Mouse (Mus musculus) MEL (cell line): ENCODE data around the gene Zzz3. TPM values are rescaled to one million over a fixed set of nuclear protein-coding genes. Genes with fewer than 3 reads are reported as not detected.

Experiments used
- DNase-seq: peaks from one replicate; pipeline ENCODE4 v3.0.0; 2011; ENCODE audit warnings: low read depth, low spot score
- H3K27ac ChIP-seq: 2 replicates; pipeline ENCODE4 v1.5.1; 2012; ENCODE audit warnings: low read depth, mild to moderate bottlenecking, control low read depth, low read length, moderate library complexity; ENCODE audit not compliant: control insufficient read depth
- H3K27me3 ChIP-seq, 2 experiments: fragments of 150-350 bp in 1 of 2; sonication (generic) in 1 of 2; 2 replicates each; pipeline ENCODE4 v1.6.1; 2012; ENCODE audit warnings: low read length in 2 of 2, mild to moderate bottlenecking in 2 of 2, improper control_type of control experiment in 1 of 2, moderate library complexity in 1 of 2; ENCODE audit not compliant: insufficient read depth in 2 of 2, control insufficient read depth in 1 of 2
- H3K36me3 ChIP-seq, 2 experiments: 2 replicates each; pipeline ENCODE4 v1.6.1; 2012 to 2014; ENCODE audit warnings: low read length in 2 of 2, improper control_type of control experiment in 1 of 2, inconsistent platforms in 1 of 2, mild to moderate bottlenecking in 1 of 2; ENCODE audit not compliant: insufficient read depth in 2 of 2, control insufficient read depth in 1 of 2
- H3K4me1 ChIP-seq, 2 experiments: fragments of 150-350 bp in 1 of 2; sonication (generic) in 1 of 2; 2 replicates each; pipeline ENCODE4 v1.6.1; 2012; ENCODE audit warnings: low read length in 2 of 2, improper control_type of control experiment in 1 of 2, mild to moderate bottlenecking in 1 of 2; ENCODE audit not compliant: insufficient read depth in 2 of 2, control insufficient read depth in 1 of 2
- H3K4me3 ChIP-seq, 2 experiments: fragments of 150-350 bp in 1 of 2; sonication (generic) in 1 of 2; 2 replicates each; pipeline ENCODE4 v1.5.1; 2012; ENCODE audit warnings: low read depth in 2 of 2, low read length in 2 of 2, mild to moderate bottlenecking in 2 of 2, moderate library complexity in 2 of 2, control low read depth in 1 of 2, improper control_type of control experiment in 1 of 2; ENCODE audit not compliant: control insufficient read depth in 1 of 2, insufficient read depth in 1 of 2
- H3K79me2 ChIP-seq: 2 replicates; pipeline ENCODE4 v1.6.1; 2012; ENCODE audit warnings: mild to moderate bottlenecking, low read length, moderate library complexity; ENCODE audit not compliant: control insufficient read depth, poor library complexity, insufficient read depth
- H3K9ac ChIP-seq: 2 replicates; pipeline ENCODE4 v1.6.1; 2012; ENCODE audit warnings: low read depth, mild to moderate bottlenecking, control low read depth, low read length, moderate library complexity; ENCODE audit not compliant: control insufficient read depth, poor library complexity, severe bottlenecking
- H3K9me3 ChIP-seq: fragments of 150-350 bp; sonication (generic); replicated peaks from 2 replicates; pipeline ENCODE4 v1.6.1; 2012; ENCODE audit warnings: mild to moderate bottlenecking, low read length, improper control_type of control experiment, moderate library complexity; ENCODE audit not compliant: insufficient read depth
- BHLHE40 ChIP-seq: IDR thresholded peaks from 2 replicates; pipeline ENCODE4 v1.6.1; 2012; ENCODE audit warnings: low read depth, mild to moderate bottlenecking, inconsistent platforms, low read length, improper control_type of control experiment, borderline replicate concordance
- CHD1 ChIP-seq: IDR thresholded peaks from 2 replicates; pipeline ENCODE4 v1.6.1; 2012; ENCODE audit warnings: low read depth, mild to moderate bottlenecking, inconsistent platforms, low read length, improper control_type of control experiment
- CTCF ChIP-seq, 3 experiments: IDR thresholded peaks in 2 of 3; conservative IDR thresholded peaks in 1 of 3; 2 replicates each; pipeline ENCODE4 v1.5.1; 2011 to 2012; ENCODE audit warnings: low read length in 3 of 3, low read depth in 2 of 3, mild to moderate bottlenecking in 2 of 3, improper control_type of control experiment in 1 of 3, inconsistent platforms in 1 of 3, mixed read lengths in 1 of 3, moderate library complexity in 1 of 3; ENCODE audit not compliant: control insufficient read depth in 1 of 3, insufficient read depth in 1 of 3, poor library complexity in 1 of 3, severe bottlenecking in 1 of 3
- ELF1 ChIP-seq: IDR thresholded peaks from 2 replicates; pipeline ENCODE4 v1.6.1; 2014; ENCODE audit warnings: low read depth, mild to moderate bottlenecking, inconsistent platforms, low read length, improper control_type of control experiment, moderate library complexity
- EP300 ChIP-seq, 2 experiments: IDR thresholded peaks; 2 replicates each; pipeline ENCODE4 v1.6.1; 2011; ENCODE audit warnings: improper control_type of control experiment in 2 of 2, low read length in 2 of 2, low read depth in 1 of 2, mild to moderate bottlenecking in 1 of 2
- ETS1 ChIP-seq: IDR thresholded peaks from 2 replicates; pipeline ENCODE4 v1.6.1; 2012; ENCODE audit warnings: low read depth, mild to moderate bottlenecking, inconsistent platforms, low read length, improper control_type of control experiment, moderate library complexity
- GATA1 ChIP-seq: IDR thresholded peaks from 2 replicates; pipeline ENCODE4 v1.6.1; 2011; ENCODE audit warnings: low read depth, low read length, improper control_type of control experiment
- HCFC1 ChIP-seq: IDR thresholded peaks from 2 replicates; pipeline ENCODE4 v1.6.1; 2012; ENCODE audit warnings: low read depth, mild to moderate bottlenecking, inconsistent platforms, low read length, improper control_type of control experiment, moderate library complexity
- MAX ChIP-seq: IDR thresholded peaks from 2 replicates; pipeline ENCODE4 v1.6.1; 2011; ENCODE audit warnings: low read length, improper control_type of control experiment
- MEF2A ChIP-seq: IDR thresholded peaks from 2 replicates; pipeline ENCODE4 v1.6.1; 2014; ENCODE audit warnings: low read depth, mild to moderate bottlenecking, inconsistent platforms, low read length, improper control_type of control experiment; ENCODE audit not compliant: poor library complexity, insufficient replicate concordance, severe bottlenecking; ENCODE audit errors: extremely low read depth
- MXI1 ChIP-seq: IDR thresholded peaks from 2 replicates; pipeline ENCODE4 v1.6.1; 2011; ENCODE audit warnings: mild to moderate bottlenecking, low read depth, low read length, improper control_type of control experiment
- MYC ChIP-seq: IDR thresholded peaks from 2 replicates; pipeline ENCODE4 v1.6.1; 2011; ENCODE audit warnings: low read depth, mild to moderate bottlenecking, low read length, improper control_type of control experiment, moderate library complexity
- NRF1 ChIP-seq: IDR thresholded peaks from 2 replicates; pipeline ENCODE4 v1.6.1; 2014; ENCODE audit warnings: low read depth, mild to moderate bottlenecking, inconsistent platforms, low read length, improper control_type of control experiment, moderate library complexity; ENCODE audit not compliant: poor library complexity, insufficient read depth, severe bottlenecking
- POLR2A ChIP-seq, 2 experiments: IDR thresholded peaks; 2 replicates each; pipeline ENCODE4 v1.6.1; 2011 to 2012; ENCODE audit warnings: low read length in 2 of 2, mild to moderate bottlenecking in 2 of 2, control low read depth in 1 of 2, improper control_type of control experiment in 1 of 2, low read depth in 1 of 2, moderate library complexity in 1 of 2; ENCODE audit not compliant: control insufficient read depth in 1 of 2, insufficient read depth in 1 of 2, poor library complexity in 1 of 2
- POLR2AphosphoS2 ChIP-seq: IDR thresholded peaks from 2 replicates; pipeline ENCODE4 v1.6.1; 2011; ENCODE audit warnings: low read length, improper control_type of control experiment
- POLR2AphosphoS5 ChIP-seq: IDR thresholded peaks from 2 replicates; pipeline ENCODE4 v1.6.1; 2012; ENCODE audit warnings: low read depth, borderline replicate concordance, mild to moderate bottlenecking, inconsistent platforms, low read length, moderate library complexity, mixed read lengths
- RAD21 ChIP-seq: IDR thresholded peaks from 2 replicates; pipeline ENCODE4 v1.6.1; 2011; ENCODE audit warnings: mild to moderate bottlenecking, low read depth, low read length, improper control_type of control experiment
- RCOR1 ChIP-seq: IDR thresholded peaks from 2 replicates; pipeline ENCODE4 v1.6.1; 2012; ENCODE audit warnings: low read depth, mild to moderate bottlenecking, inconsistent platforms, low read length, improper control_type of control experiment
- SIN3A ChIP-seq: IDR thresholded peaks from 2 replicates; pipeline ENCODE4 v1.6.1; 2012; ENCODE audit warnings: low read length, improper control_type of control experiment, inconsistent platforms
- SMC3 ChIP-seq: IDR thresholded peaks from 2 replicates; pipeline ENCODE4 v1.6.1; 2011; ENCODE audit warnings: low read depth, low read length, improper control_type of control experiment
- TAL1 ChIP-seq: IDR thresholded peaks from 2 replicates; pipeline ENCODE4 v1.6.1; 2012; ENCODE audit warnings: mild to moderate bottlenecking, inconsistent platforms, low read length, moderate library complexity, mixed read lengths
- TBP ChIP-seq: IDR thresholded peaks from 2 replicates; pipeline ENCODE4 v1.8.0; 2011; ENCODE audit warnings: low read depth, low read length, improper control_type of control experiment
- TCF12 ChIP-seq: IDR thresholded peaks from 2 replicates; pipeline ENCODE4 v1.6.1; 2014; ENCODE audit warnings: low read depth, mild to moderate bottlenecking, inconsistent platforms, low read length, improper control_type of control experiment, moderate library complexity
- UBTF ChIP-seq: IDR thresholded peaks from 2 replicates; pipeline ENCODE4 v1.6.1; 2012; ENCODE audit warnings: low read depth, mild to moderate bottlenecking, inconsistent platforms, low read length, improper control_type of control experiment, moderate library complexity, borderline replicate concordance; ENCODE audit not compliant: insufficient read depth
- USF2 ChIP-seq, 2 experiments: IDR thresholded peaks; 2 replicates each; pipeline ENCODE4 v1.6.1; 2011 to 2012; ENCODE audit warnings: improper control_type of control experiment in 2 of 2, low read length in 2 of 2, borderline replicate concordance in 1 of 2, inconsistent platforms in 1 of 2, low read depth in 1 of 2, mild to moderate bottlenecking in 1 of 2; ENCODE audit not compliant: insufficient read depth in 1 of 2
- ZC3H11A ChIP-seq: IDR thresholded peaks from 2 replicates; pipeline ENCODE4 v1.6.1; 2012; ENCODE audit warnings: low read depth, mild to moderate bottlenecking, inconsistent platforms, low read length, improper control_type of control experiment
- ZKSCAN1 ChIP-seq: IDR thresholded peaks from 2 replicates; pipeline ENCODE4 v1.6.1; 2012; ENCODE audit warnings: low read depth, mild to moderate bottlenecking, inconsistent platforms, low read length, improper control_type of control experiment, moderate library complexity
- ZNF384 ChIP-seq: IDR thresholded peaks from 2 replicates; pipeline ENCODE4 v1.6.1; 2012; ENCODE audit warnings: low read depth, mild to moderate bottlenecking, inconsistent platforms, low read length, improper control_type of control experiment
- polyA plus RNA-seq, 2 experiments: library from polyadenylated mRNA; stranded (reverse) in 1 of 2; unstranded in 1 of 2; fragments of >175 nt in 1 of 2; fragments of >200 nt in 1 of 2; gene quantifications; 2 replicates each; pipeline versions ENCODE4 v1.2.1 to v1.2.4; 2012; ENCODE audit warnings: low replicate concordance in 2 of 2, low read depth in 1 of 2; ENCODE audit not compliant: insufficient read length in 2 of 2, insufficient read depth in 1 of 2, missing spikeins in 1 of 2
- total RNA-seq: library from RNA; depleted of rRNA; stranded (reverse); fragments of 300-350 nt; gene quantifications from 2 replicates; pipeline ENCODE4 v1.2.3, GENCODE M21; 2012

Zzz3 gene
- total and polyA plus RNA-seq, 3 experiments = 46.1 to 507 (median 53.7) TPM

GRCm38 (mm10) chr3:152472676-152473075 lies 77.4 kb downstream of the Zzz3 start:
- no peak overlapping the region for H3K9ac ChIP-seq
- no peaks in the 10 kb centered on the region for H3K79me2 ChIP-seq
- H3K27me3 ChIP-seq = no peaks in the 10 kb centered on the region
- TF ChIP-seq POLR2AphosphoS2 (no peak), BHLHE40 (no peak), TBP (no peak), POLR2AphosphoS5 (no peak), ELF1 (no peak), MAX (no peak), TAL1 (no peak), TCF12 (no peak), UBTF (no peak), EP300 (IDR thresholded peaks at IDR 0.05; ENCODE audit: low read depth in 1 of 2, low read length in 2 of 2) (no peak), ZC3H11A (no peak), CTCF (IDR thresholded peaks at IDR 0.05 in 2 of 3, conservative IDR thresholded peaks at IDR 0.05 in 1 of 3; ENCODE audit: control insufficient read depth in 1 of 3, insufficient read depth in 1 of 3, low read depth in 2 of 3, low read length in 3 of 3, poor library complexity in 1 of 3, severe bottlenecking in 1 of 3) (no peak), RCOR1 (no peak), CHD1 (no peak), ZNF384 (no peak), ETS1 (no peak), RAD21 (no peak), GATA1 (no peak), HCFC1 (no peak)
- no peak for DNase-seq
- no peak overlapping the region for H3K27ac ChIP-seq
- H3K4me3 ChIP-seq = no peak overlapping the region
- H3K9me3 ChIP-seq = no peaks in the 10 kb centered on the region
- H3K4me1 ChIP-seq = peaks cover 2 to 8% of the 10 kb centered on the region in 2 experiments; a peak in 3 of 4 replicates
- H3K36me3 ChIP-seq = no peaks in the 10 kb centered on the region

- H3K4me3 ChIP-seq = no peak overlapping the region
- DNase-seq = peak; percentile 87
- no peaks in the 10 kb centered on the region for H3K27me3 ChIP-seq
- no peaks in the 10 kb centered on the region; a peak in 1 of 4 replicates for H3K36me3 ChIP-seq
- peak overlapping the region; percentile 45 for H3K9ac ChIP-seq
- H3K79me2 ChIP-seq = no peaks in the 10 kb centered on the region; the same call in 1 of the 2 replicates
- no peaks in the 10 kb centered on the region for H3K9me3 ChIP-seq
- no peak overlapping the region for H3K27ac ChIP-seq
- H3K4me1 ChIP-seq = peaks cover 4 to 10% of the 10 kb centered on the region in 2 experiments
- TF ChIP-seq MXI1 (peak; percentile 73), TAL1 (no peak), ZKSCAN1 (no peak), ELF1 (no peak), ZNF384 (no peak), BHLHE40 (no peak), CHD1 (no peak), SIN3A (no peak; the same call in 1 of the 2 replicates), GATA1 (no peak), MAX (peak; percentile 49; the same call in 1 of the 2 replicates), MEF2A (no peak), RAD21 (peak; percentile 75), NRF1 (no peak), RCOR1 (no peak), POLR2A (IDR thresholded peaks at IDR 0.05; ENCODE audit: control insufficient read depth in 1 of 2, insufficient read depth in 1 of 2, low read depth in 1 of 2, low read length in 2 of 2, poor library complexity in 1 of 2) (no peak), SMC3 (peak; percentile 97), HCFC1 (no peak), TBP (peak; percentile 30; the same call in 1 of the 2 replicates), ZC3H11A (peak; percentile 74), USF2 (IDR thresholded peaks at IDR 0.05; ENCODE audit: borderline replicate concordance in 1 of 2, insufficient read depth in 1 of 2, low read depth in 1 of 2, low read length in 2 of 2) (no peak), MYC (peak; percentile 67; the same call in 1 of the 2 replicates)
These were observed 79.5 kb downstream of the Zzz3 start for GRCm38 (mm10) chr3:152474582-152475277.
